Mouse (Mus musculus): ENCODE data around the gene Prph.
"Not testable (repeated sequence)": the region's sequence is repeated elsewhere in the genome, so short reads cannot be mapped to it uniquely, and the experiment has no call there.

Prph gene

GRCm38 (mm10) chr15:99033498-99034270 is 21.3 kb upstream of the Prph start:
- DNase-seq: no peak

- no peak for DNase-seq
These were observed 19.5 kb upstream of the Prph start for GRCm38 (mm10) chr15:99035431-99035830.

GRCm38 (mm10) chr15:99036249-99036905 is 18.6 kb upstream of the Prph start:
- DNase-seq: peak; percentile 75

- no peak for DNase-seq
These were observed 16.9 kb upstream of the Prph start for GRCm38 (mm10) chr15:99038025-99038424.

- no peak for DNase-seq
These were observed 16.2 kb upstream of the Prph start for GRCm38 (mm10) chr15:99038797-99039196.

GRCm38 (mm10) chr15:99039306-99039705 is 15.7 kb upstream of the Prph start:
- DNase-seq: no peak

- no peak for DNase-seq
These were observed 14.7 kb upstream of the Prph start for GRCm38 (mm10) chr15:99039996-99040919.

GRCm38 (mm10) chr15:99040920-99041856 is 13.8 kb upstream of the Prph start:
- DNase-seq: no peak

GRCm38 (mm10) chr15:99042334-99042733 is 12.6 kb upstream of the Prph start:
- no peak for DNase-seq

- peak; percentile 45 for DNase-seq
These were observed 10.1 kb upstream of the Prph start for GRCm38 (mm10) chr15:99044854-99045253.

- DNase-seq: not testable (repeated sequence)
These were observed 9.2 kb upstream of the Prph start for GRCm38 (mm10) chr15:99045734-99046133.

- DNase-seq: peak; percentile 75
These were observed 5.3 kb upstream of the Prph start for GRCm38 (mm10) chr15:99049473-99050253.

GRCm38 (mm10) chr15:99053373-99053772 is 1.6 kb upstream of the Prph start:
- peak; percentile 27 for DNase-seq

- DNase-seq: no peak
These were observed 562 bp downstream of the Prph start for GRCm38 (mm10) chr15:99055511-99055961.

GRCm38 (mm10) chr15:99056332-99056731 is 1.4 kb downstream of the Prph start:
- DNase-seq: peak; percentile 23

GRCm38 (mm10) chr15:99065557-99066165 is 10.7 kb downstream of the Prph start:
- no peak for DNase-seq

GRCm38 (mm10) chr15:99071988-99072387 is 17.0 kb downstream of the Prph start:
- no peak for DNase-seq

GRCm38 (mm10) chr15:99074019-99074599 is 19.1 kb downstream of the Prph start, which contains the start of gene Troap:
Gene Troap, plus strand, starts transcription at chr15:99074575.
- no peak for DNase-seq

- peak; percentile 99 for DNase-seq
These were observed 19.8 kb downstream of the Prph start for GRCm38 (mm10) chr15:99074600-99075333.
